Mouse (Mus musculus) liver, embryonic 12.5 days (tissue): ENCODE data around the gene Olfr231. TPM values are rescaled to one million over a fixed set of nuclear protein-coding genes. Genes with fewer than 3 reads are reported as not detected.

ENCODE experiments used
- ATAC-seq: fragments of 200-750 bp; cut with Nextera tagmentation; 2 replicates; pipeline ENCODE4 v1.8.0; 2017; ENCODE audit warnings: moderate number of reproducible peaks, mild to moderate bottlenecking, moderate library complexity
- H3K27ac ChIP-seq: fragments of 300-500 bp; sonication (generic); 2 replicates; pipeline ENCODE4 v1.5.1; 2016; ENCODE audit warnings: mild to moderate bottlenecking
- H3K27me3 ChIP-seq: fragments of 300-500 bp; sonication (generic); replicated peaks from 2 replicates; pipeline ENCODE4 v1.6.1; 2016; ENCODE audit warnings: mild to moderate bottlenecking, moderate library complexity
- H3K36me3 ChIP-seq: fragments of 300-500 bp; sonication (generic); 2 replicates; pipeline ENCODE4 v1.6.1; 2016; ENCODE audit warnings: mild to moderate bottlenecking, moderate library complexity
- H3K4me1 ChIP-seq: fragments of 300-500 bp; sonication (generic); 2 replicates; pipeline ENCODE4 v1.6.1; 2016
- H3K4me2 ChIP-seq: fragments of 300-500 bp; sonication (generic); 2 replicates; pipeline ENCODE4 v1.6.1; 2016; ENCODE audit warnings: mild to moderate bottlenecking, moderate library complexity
- H3K4me3 ChIP-seq: fragments of 300-500 bp; sonication (generic); 2 replicates; pipeline ENCODE4 v1.5.1; 2016; ENCODE audit warnings: mild to moderate bottlenecking, moderate library complexity
- H3K9ac ChIP-seq: fragments of 300-500 bp; sonication (generic); 2 replicates; pipeline ENCODE4 v1.6.1; 2016; ENCODE audit warnings: mild to moderate bottlenecking, moderate library complexity
- H3K9me3 ChIP-seq: fragments of 300-500 bp; sonication (generic); replicated peaks from 2 replicates; pipeline ENCODE4 v1.6.1; 2016; ENCODE audit warnings: mild to moderate bottlenecking, moderate library complexity
- WGBS: fragments of 180-500 bp; shearing (Covaris S2); methylation state at CpG from one replicate; pipeline ENCODE4 v1.1.7; 2016; ENCODE audit not compliant: insufficient replicate concordance; 5-methylcytosine and 5-hydroxymethylcytosine counted together
- polyA plus RNA-seq: library from polyadenylated mRNA; unstranded; fragments of >200 nt; fragmentation: Nextera tagmentation; extraction: Ambion mirVana; gene quantifications from 2 replicates; pipeline ENCODE4 v1.2.1, GENCODE M21; 2016

The Olfr231 gene
- polyA plus RNA-seq, 1 experiment from 2014 or later: not detected

DNA sequence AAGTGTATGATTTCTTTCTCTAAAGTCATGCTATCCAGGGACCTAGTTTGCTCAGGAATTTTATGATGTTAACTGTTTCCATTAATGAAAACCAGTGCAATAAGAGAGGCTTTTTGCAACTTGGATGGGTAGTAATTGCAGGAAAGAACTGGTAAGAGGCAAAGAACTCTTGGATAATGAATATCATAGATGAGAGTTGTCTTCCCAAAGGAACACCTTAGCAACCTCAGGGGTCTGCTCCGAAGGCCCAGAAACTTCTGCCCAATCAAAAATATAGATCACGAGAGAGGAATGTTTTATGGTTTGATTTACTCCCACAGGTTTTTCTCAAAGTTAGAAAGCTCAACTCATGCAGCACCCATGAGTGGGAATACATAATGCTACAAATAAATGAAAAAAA is 36.9 kb downstream of the Olfr231 start, which contains the start of gene Olfr429:
Gene Olfr429 (plus strand): TSS at position 301 of the 400 bp plus-strand sequence.
- no peak for ATAC-seq
- Histone ChIP-seq H3K4me1 (no peaks in the 10 kb centered on the region), H3K9me3 (no peaks in the 10 kb centered on the region), H3K27ac (no peak within 1 kb of the TSS), H3K36me3 (no peaks in the 10 kb centered on the region), H3K4me3 (no peak within 1 kb of the TSS), H3K27me3 (no peaks in the 10 kb centered on the region), H3K4me2 (no peak within 1 kb of the TSS), H3K9ac (no peak within 1 kb of the TSS)
- WGBS: 74% methylated on average over 2 of the region's 2 CpGs

DNA sequence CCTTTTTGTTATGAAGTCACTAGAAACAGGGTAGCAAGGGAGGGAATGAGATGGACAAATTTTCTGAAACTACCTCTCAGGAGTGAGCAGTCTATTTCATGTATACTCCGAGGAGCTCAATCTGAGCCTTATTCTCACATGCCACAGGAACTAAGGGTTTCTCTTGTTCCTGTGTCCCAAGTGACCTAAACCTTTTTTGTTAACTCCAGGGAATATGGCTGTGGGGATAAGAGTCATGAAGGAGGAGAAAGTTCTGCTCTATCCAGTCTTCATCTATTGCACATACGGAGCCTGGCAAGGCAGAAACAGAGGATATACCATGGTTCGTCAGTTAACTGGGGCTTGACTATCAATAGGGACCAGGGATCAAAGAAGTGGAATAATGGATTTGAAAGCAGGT is 54.7 kb downstream of the Olfr231 start, which contains the start of gene Olfr430:
Gene Olfr430 (plus strand): TSS at position 301 of the 400 bp plus-strand sequence.
- H3K4me1 ChIP-seq: no peaks in the 10 kb centered on the region
- H3K36me3 ChIP-seq: no peaks in the 10 kb centered on the region
- H3K4me2 ChIP-seq: no peak within 1 kb of the TSS
- H3K4me3 ChIP-seq: no peak within 1 kb of the TSS
- ATAC-seq: no peak
- no peak within 1 kb of the TSS for H3K27ac ChIP-seq
- H3K9ac ChIP-seq: no peak within 1 kb of the TSS
- no peaks in the 10 kb centered on the region for H3K27me3 ChIP-seq
- WGBS: 68% methylated on average over 3 of the region's 3 CpGs
- H3K9me3 ChIP-seq: no peaks in the 10 kb centered on the region

Other genes with a start within 250 kb of the Olfr231 start
- gene Ifi211, start 208.1 kb downstream of the Olfr231 start, polyA plus RNA-seq: 0.90 and 0.98 TPM in 2 replicates
- gene Mndal, start 178.7 kb downstream of the Olfr231 start, polyA plus RNA-seq: 2.4 and 3.2 TPM in 2 replicates
- gene Ifi203, start 178.5 kb downstream of the Olfr231 start, polyA plus RNA-seq: 1.4 and 2.7 TPM in 2 replicates
- gene Ifi202b, start 138.4 kb downstream of the Olfr231 start, polyA plus RNA-seq: not detected in 2 replicates
- gene Ifi205, start 89.4 kb downstream of the Olfr231 start, polyA plus RNA-seq: 0.17 and 0.32 TPM in 2 replicates
- 0.05 and 0.10 TPM in 2 replicates for gene Olfr433, start 80.5 kb downstream of the Olfr231 start, polyA plus RNA-seq
- not detected in 2 replicates for gene Olfr432, start 72.0 kb downstream of the Olfr231 start, polyA plus RNA-seq
- gene Olfr430, start 54.6 kb downstream of the Olfr231 start, polyA plus RNA-seq: not detected in 2 replicates
- not detected in 2 replicates for gene Olfr429, start 36.8 kb downstream of the Olfr231 start, polyA plus RNA-seq
- gene Olfr427, start 24.3 kb downstream of the Olfr231 start, polyA plus RNA-seq: not detected in 2 replicates
- not detected in 2 replicates for gene Olfr424, start 10.4 kb upstream of the Olfr231 start, polyA plus RNA-seq
- gene Olfr420, start 34.5 kb upstream of the Olfr231 start, polyA plus RNA-seq: 0.61 and 0.62 TPM in 2 replicates
- 46.8 and 50.0 TPM in 2 replicates for gene Spta1, start 51.6 kb upstream of the Olfr231 start, polyA plus RNA-seq
- gene Olfr419, start 130.9 kb upstream of the Olfr231 start, polyA plus RNA-seq: 0.08 and 0.20 TPM in 2 replicates
- not detected in 2 replicates for gene Mptx1, start 209.4 kb upstream of the Olfr231 start, polyA plus RNA-seq
- gene Olfr417, start 244.0 kb upstream of the Olfr231 start, polyA plus RNA-seq: not detected in 2 replicates